Mouse (Mus musculus) neural tube, embryonic 11.5 days (tissue): ENCODE measurements around the gene Pakap. TPM values are rescaled to one million over a fixed set of nuclear protein-coding genes. Genes with fewer than 3 reads are reported as not detected.

Experiments
- ATAC-seq: fragments of 200-750 bp; cut with Nextera tagmentation; 2 replicates; pipeline ENCODE4 v1.8.0; 2017; ENCODE audit warnings: moderate number of reproducible peaks, mild to moderate bottlenecking, moderate TSS enrichment, moderate library complexity; ENCODE audit not compliant: insufficient read depth, low FRiP score, low TSS enrichment
- DNase-seq: peaks from one replicate; pipeline ENCODE4 v3.0.0-alpha.2; 2015; ENCODE audit warnings: low spot score
- H3K27ac ChIP-seq: fragments of 300-500 bp; sonication (generic); 2 replicates; pipeline ENCODE4 v1.5.1; 2014; ENCODE audit warnings: low read depth, mild to moderate bottlenecking, low read length
- H3K27me3 ChIP-seq: fragments of 300-500 bp; sonication (generic); 2 replicates; pipeline ENCODE4 v1.6.1; 2014; ENCODE audit warnings: mild to moderate bottlenecking, low read length, mixed read lengths; ENCODE audit not compliant: control insufficient read depth, insufficient read depth
- H3K36me3 ChIP-seq: fragments of 300-500 bp; sonication (generic); 2 replicates; pipeline ENCODE4 v1.6.1; 2014; ENCODE audit warnings: mild to moderate bottlenecking, low read length, moderate library complexity, mixed read lengths; ENCODE audit not compliant: control insufficient read depth, insufficient read depth
- H3K4me1 ChIP-seq: fragments of 300-500 bp; sonication (generic); 2 replicates; pipeline ENCODE4 v1.6.1; 2014; ENCODE audit warnings: low read length, mixed read lengths; ENCODE audit not compliant: control insufficient read depth, insufficient read depth
- H3K4me2 ChIP-seq: fragments of 300-500 bp; sonication (generic); 2 replicates; pipeline ENCODE4 v1.6.1; 2014; ENCODE audit warnings: low read depth, mild to moderate bottlenecking, moderate library complexity
- H3K4me3 ChIP-seq: fragments of 300-500 bp; sonication (generic); 2 replicates; pipeline ENCODE4 v1.5.1; 2014; ENCODE audit warnings: low read depth, low read length
- H3K9ac ChIP-seq: fragments of 300-500 bp; sonication (generic); 2 replicates; pipeline ENCODE4 v1.6.1; 2014; ENCODE audit warnings: mild to moderate bottlenecking, low read length
- H3K9me3 ChIP-seq: fragments of 300-500 bp; sonication (generic); 2 replicates; pipeline ENCODE4 v1.6.1; 2016; ENCODE audit warnings: low read length; ENCODE audit not compliant: control insufficient read depth
- WGBS: fragments of 180-500 bp; shearing (Covaris S2); extraction: QIAGEN DNeasy Blood & Tissue Kit; methylation state at CpG from one replicate; pipeline ENCODE4 v1.1.7; 2014; 5-methylcytosine and 5-hydroxymethylcytosine counted together
- polyA plus RNA-seq: library from polyadenylated mRNA; unstranded; fragments of >200 nt; fragmentation: Nextera tagmentation; extraction: Ambion mirVana; gene quantifications from 2 replicates; pipeline ENCODE4 v1.2.1, GENCODE M21; 2014

Gene Pakap
- 20.8 and 21.1 TPM in 2 replicates for polyA plus RNA-seq

DNA sequence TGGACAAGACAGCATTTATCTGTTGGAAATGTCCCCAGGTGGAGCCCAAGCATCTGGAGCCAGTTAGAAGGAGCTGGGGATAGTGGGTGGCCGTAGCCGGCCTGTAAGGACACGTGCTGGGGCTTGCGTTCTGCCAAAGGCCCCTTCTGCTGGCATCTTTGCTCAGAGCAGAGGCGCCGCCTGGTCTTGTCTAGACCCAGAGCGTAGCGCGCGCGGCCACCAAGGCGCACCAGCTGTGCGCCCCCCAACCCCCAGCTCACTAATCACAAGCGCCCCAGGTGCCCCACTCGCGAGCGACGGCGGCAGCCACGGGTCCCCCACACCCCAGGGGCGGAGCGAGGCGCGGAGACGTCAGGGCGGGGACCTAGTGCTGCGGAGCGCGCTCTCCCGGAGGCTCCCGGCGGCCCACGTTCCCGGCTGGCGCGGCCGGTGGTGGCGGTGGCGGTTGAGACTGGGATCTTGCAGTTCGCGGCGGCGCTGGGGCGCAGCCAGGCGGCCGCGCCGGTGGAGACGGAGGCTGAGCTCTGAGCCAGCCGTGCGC is at the start of gene Pakap:
Pakap (plus strand) TSS at position 514 of the 541 bp plus-strand sequence.
- Histone ChIP-seq H3K27ac (no peak within 1 kb of the TSS), H3K4me1 (no peaks in the 10 kb centered on the region), H3K9ac (peak within 1 kb of the TSS; percentile 69), H3K9me3 (no peaks in the 10 kb centered on the region), H3K36me3 (no peaks in the 10 kb centered on the region), H3K4me3 (peak within 1 kb of the TSS; percentile 50), H3K27me3 (no peaks in the 10 kb centered on the region), H3K4me2 (peak within 1 kb of the TSS; percentile 92)
- WGBS, result under 1% methylated on average over 35 of the region's 51 CpGs
- ATAC-seq, result peak; percentile 69
- peak; percentile 76 for DNase-seq

DNA sequence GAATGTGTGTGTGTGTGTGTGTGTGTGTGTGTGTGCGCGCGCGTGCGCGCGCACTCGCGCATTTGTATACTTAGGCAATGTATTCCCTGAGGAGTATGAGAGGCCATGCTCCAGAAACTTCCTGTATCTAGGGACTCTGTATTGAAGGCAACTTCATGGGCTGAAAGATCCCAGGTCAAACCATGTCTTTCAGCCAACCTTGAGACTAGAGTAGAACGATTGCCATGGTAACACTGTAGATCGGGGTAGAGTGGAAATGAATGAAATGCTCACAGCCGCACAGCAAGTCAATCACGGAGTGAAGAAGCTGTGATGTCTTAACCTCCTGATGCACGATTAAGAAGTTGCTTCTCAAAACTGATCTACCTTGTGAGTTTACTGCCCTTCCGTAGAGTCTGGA is 44.5 kb upstream of the Pakap start:
- no peaks in the 10 kb centered on the region for H3K36me3 ChIP-seq
- 96% methylated on average over 15 of the region's 15 CpGs for WGBS
- ATAC-seq (no peak), DNase-seq (no peak)
- no peak overlapping the region for H3K27ac ChIP-seq
- H3K9ac ChIP-seq, result no peak overlapping the region
- H3K4me2 ChIP-seq, result no peak overlapping the region
- no peaks in the 10 kb centered on the region for H3K4me1 ChIP-seq
- no peaks in the 10 kb centered on the region for H3K9me3 ChIP-seq
- no peak overlapping the region for H3K4me3 ChIP-seq
- no peaks in the 10 kb centered on the region for H3K27me3 ChIP-seq

DNA sequence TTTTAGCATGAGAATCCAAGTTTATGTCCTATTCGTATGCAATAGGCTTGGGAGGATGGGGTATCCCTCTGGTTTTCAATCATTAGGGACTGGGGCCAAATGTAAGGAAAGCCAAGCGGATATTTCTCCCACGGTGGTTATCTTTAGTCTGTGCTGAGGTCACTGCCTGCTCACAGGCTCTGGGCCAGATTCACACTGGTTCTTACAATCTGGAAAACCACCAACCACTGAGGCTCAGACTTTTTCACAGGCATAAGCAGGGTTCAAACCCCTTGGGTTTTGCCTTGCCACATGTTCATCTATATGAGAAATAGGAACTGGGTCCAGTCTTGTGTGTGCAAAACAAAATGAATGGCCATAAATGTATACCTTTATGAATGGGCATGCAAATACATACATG is 43.5 kb upstream of the Pakap start:
- H3K27ac ChIP-seq, result no peak overlapping the region
- no peak overlapping the region for H3K4me2 ChIP-seq
- H3K9me3 ChIP-seq, result no peaks in the 10 kb centered on the region
- H3K4me3 ChIP-seq, result no peak overlapping the region
- ATAC-seq (no peak), DNase-seq (no peak)
- no peaks in the 10 kb centered on the region for H3K36me3 ChIP-seq
- no peaks in the 10 kb centered on the region for H3K4me1 ChIP-seq
- no peak overlapping the region for H3K9ac ChIP-seq
- 88% methylated on average over 3 of the region's 3 CpGs for WGBS
- H3K27me3 ChIP-seq, result no peaks in the 10 kb centered on the region

DNA sequence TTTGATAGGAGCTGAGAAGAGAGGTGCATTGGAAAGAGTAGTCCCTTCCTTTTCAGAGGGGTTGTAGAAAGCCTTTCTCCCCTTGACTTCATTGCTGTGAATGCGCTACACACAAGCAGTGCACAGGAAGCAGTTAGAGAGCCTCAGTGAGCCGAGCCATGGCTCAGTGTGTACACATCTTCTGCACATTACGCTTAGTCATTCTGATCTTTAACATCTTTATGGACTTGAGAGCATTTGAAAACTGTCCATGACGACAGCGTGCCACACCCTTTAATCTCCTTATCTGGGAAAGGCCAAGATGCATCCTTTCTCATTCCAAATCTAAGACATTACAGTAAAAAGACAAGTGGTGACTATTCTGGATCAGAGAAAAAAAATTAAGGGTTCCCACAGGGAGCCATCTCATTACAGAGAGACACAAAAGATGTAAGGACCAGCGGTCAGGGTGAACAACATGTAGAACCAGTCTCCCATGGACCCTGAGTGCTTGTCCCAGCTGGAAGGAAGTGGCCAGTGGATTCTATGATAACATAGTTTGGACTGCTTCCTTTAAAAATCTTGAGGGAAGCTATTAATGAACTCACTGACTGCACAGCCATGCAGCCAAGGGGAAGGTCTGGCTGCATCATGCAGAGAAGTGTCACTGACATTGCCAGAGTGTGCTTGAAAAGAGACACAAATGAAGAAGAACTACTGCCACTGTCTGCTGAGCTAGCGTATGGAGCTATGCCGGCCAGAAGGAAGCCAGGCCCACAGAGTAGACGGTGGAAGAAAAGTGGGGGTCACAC is 42.6 kb upstream of the Pakap start:
- Histone ChIP-seq H3K27me3 (no peaks in the 10 kb centered on the region), H3K9me3 (no peaks in the 10 kb centered on the region), H3K9ac (no peak overlapping the region), H3K27ac (no peak overlapping the region), H3K4me1 (no peaks in the 10 kb centered on the region), H3K4me2 (no peak overlapping the region), H3K4me3 (no peak overlapping the region), H3K36me3 (no peaks in the 10 kb centered on the region)
- DNase-seq, result no peak
- whole genome bisulfite sequencing, result 86% methylated on average over 9 of the region's 9 CpGs
- no peak for ATAC-seq

DNA sequence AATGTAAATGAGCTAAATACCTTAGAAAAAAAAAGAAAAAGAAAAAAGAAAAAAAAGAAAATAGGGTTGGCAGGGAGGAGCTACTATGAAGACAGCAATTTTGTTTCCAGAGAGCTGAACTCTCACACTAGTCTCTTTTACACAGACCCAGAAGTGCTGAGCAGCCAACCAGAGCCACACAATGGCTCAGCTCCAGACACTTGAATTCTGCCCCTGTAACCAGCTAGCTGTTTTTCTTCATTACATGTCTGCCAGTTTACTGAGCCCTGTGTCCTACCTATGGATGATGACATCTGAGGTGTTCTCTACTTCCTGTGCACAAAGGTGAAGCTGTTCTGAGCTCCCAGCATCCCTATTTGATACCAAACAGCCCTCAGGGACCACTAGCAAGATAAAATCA is 39.7 kb upstream of the Pakap start:
- Histone ChIP-seq H3K4me1 (no peaks in the 10 kb centered on the region), H3K36me3 (no peaks in the 10 kb centered on the region), H3K4me2 (no peak overlapping the region), H3K9me3 (no peaks in the 10 kb centered on the region), H3K9ac (no peak overlapping the region), H3K27ac (no peak overlapping the region), H3K4me3 (no peak overlapping the region), H3K27me3 (no peaks in the 10 kb centered on the region)
- DNase-seq (no peak), ATAC-seq (no peak)

DNA sequence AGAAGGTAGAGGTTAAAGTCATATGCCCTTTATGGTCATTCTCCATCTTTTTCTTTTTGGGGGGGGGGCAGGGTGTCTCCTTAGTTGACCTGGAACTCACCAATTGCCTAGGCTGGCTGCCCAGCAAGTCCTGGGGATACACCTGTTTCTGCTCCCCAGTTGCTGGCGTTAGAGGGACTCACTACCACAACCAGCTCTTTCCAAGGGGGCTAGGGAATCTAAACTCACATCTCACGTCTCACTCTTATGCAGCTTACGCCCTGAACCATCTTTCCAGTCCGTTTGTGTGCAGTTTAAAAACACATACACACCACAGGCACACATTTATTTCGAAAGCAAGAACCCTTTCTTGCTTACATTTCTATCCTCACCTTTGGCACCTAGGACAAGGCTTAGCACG is 34.3 kb upstream of the Pakap start:
- no peaks in the 10 kb centered on the region for H3K27me3 ChIP-seq
- H3K9ac ChIP-seq, result no peak overlapping the region
- no peak for DNase-seq
- no peaks in the 10 kb centered on the region for H3K9me3 ChIP-seq
- H3K36me3 ChIP-seq, result no peaks in the 10 kb centered on the region
- no peaks in the 10 kb centered on the region for H3K4me1 ChIP-seq
- H3K27ac ChIP-seq, result no peak overlapping the region
- H3K4me2 ChIP-seq, result no peak overlapping the region
- no peak overlapping the region for H3K4me3 ChIP-seq
- WGBS, result 87% methylated on average over 6 of the region's 6 CpGs
- no peak for ATAC-seq

DNA sequence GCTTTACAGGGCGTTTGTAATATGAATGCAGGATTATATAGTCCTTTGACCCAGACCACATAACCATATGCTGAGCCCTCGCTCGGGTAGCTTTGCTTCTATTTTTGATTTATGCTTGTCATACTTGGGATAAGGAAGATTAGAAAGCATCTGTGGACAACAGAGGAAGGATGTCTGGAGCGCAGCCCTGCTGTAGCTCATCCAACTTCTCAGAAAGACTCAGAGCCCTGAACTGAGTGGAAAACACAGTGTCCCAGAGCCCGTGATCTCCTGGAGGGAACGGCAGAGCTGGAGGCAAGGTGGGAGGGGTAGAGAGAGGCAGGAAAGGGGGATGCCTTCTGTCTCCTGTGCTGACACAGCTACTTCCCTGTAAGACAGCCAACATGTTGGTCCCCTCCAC is 33.7 kb upstream of the Pakap start:
- Histone ChIP-seq H3K9ac (no peak overlapping the region), H3K27me3 (no peaks in the 10 kb centered on the region), H3K4me1 (no peaks in the 10 kb centered on the region), H3K4me2 (no peak overlapping the region), H3K9me3 (no peaks in the 10 kb centered on the region), H3K36me3 (no peaks in the 10 kb centered on the region), H3K27ac (no peak overlapping the region), H3K4me3 (no peak overlapping the region)
- DNase-seq (no peak), ATAC-seq (no peak)
- 78% methylated on average over 6 of the region's 6 CpGs for WGBS

DNA sequence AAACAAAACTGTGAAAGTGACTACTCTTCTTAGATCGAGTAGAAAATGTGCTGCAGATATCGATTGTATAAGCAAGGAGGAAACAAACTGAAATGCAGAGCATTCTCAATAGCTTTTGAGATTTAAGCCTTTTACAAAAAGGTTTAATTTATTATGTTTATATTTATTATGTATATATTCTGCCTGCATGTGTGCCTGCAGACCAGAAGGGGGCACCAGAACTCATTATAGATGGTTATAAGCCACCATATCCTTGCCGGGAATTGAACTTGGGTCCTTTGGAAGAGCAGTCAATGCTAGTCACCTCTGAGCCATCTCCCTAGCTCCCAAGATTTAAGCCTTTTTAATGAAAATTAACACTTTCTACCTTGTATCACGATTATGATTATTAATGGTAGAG is 32.9 kb upstream of the Pakap start:
- 92% methylated on average over 4 of the region's 4 CpGs for WGBS
- ATAC-seq, result no peak
- Histone ChIP-seq H3K4me1 (no peaks in the 10 kb centered on the region), H3K9ac (no peak overlapping the region), H3K9me3 (no peaks in the 10 kb centered on the region), H3K36me3 (no peaks in the 10 kb centered on the region), H3K27ac (no peak overlapping the region), H3K27me3 (no peaks in the 10 kb centered on the region), H3K4me2 (no peak overlapping the region), H3K4me3 (no peak overlapping the region)
- no peak for DNase-seq

DNA sequence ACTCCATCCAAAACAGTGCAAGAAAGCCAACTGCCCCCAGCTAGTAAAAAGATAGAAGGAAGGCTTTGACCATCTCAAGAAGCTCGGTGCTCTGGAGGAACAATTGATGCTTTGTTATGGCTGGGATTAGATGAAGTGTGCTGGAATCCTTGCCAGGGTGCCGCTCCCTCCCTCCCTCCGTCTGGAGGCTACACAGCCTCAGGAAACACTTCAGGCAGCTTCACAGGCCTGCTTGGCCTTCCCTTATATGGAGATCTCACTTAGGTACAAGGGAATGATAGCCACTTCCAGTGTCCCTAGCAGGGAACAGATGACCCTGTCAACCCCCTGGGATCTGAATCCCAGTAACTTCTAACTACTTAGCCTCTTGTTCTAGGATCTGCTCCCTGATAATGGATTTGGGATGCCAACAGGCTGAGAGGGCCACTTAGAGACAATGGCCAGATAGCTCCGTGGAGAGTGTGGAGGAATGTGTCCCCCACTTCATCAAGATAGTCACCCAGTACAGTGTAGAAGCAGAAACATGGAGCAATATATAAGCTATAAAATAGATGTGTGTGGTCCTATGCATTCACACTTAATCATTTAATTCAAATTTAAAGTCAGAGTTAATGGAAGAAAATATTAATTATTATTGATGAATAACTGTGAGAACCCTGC is 29.8 kb upstream of the Pakap start:
- H3K36me3 ChIP-seq, result no peaks in the 10 kb centered on the region
- ATAC-seq, result no peak
- no peaks in the 10 kb centered on the region for H3K4me1 ChIP-seq
- no peaks in the 10 kb centered on the region for H3K9me3 ChIP-seq
- H3K27ac ChIP-seq, result no peak overlapping the region
- no peak overlapping the region for H3K4me3 ChIP-seq
- H3K9ac ChIP-seq, result no peak overlapping the region
- 37% methylated on average over 4 of the region's 4 CpGs for whole genome bisulfite sequencing
- no peak overlapping the region for H3K4me2 ChIP-seq
- no peaks in the 10 kb centered on the region for H3K27me3 ChIP-seq
- DNase-seq, result no peak
